Mouse (Mus musculus) neutrophil, adult 59 days (primary cell): ENCODE results near the gene Yy1. TPM values are rescaled to one million over a fixed set of nuclear protein-coding genes. Genes with fewer than 3 reads are reported as not detected.

Experiments used
- total RNA-seq, 2 experiments: library from RNA; stranded (reverse); gene quantifications; 1 replicate in 1 of 2; 2 replicates in 1 of 2; pipeline ENCODE4 v1.2.4; 2023

Gene Yy1
- total RNA-seq = 10 to 100 TPM; 60.6 to 66.7 TPM

DNA sequence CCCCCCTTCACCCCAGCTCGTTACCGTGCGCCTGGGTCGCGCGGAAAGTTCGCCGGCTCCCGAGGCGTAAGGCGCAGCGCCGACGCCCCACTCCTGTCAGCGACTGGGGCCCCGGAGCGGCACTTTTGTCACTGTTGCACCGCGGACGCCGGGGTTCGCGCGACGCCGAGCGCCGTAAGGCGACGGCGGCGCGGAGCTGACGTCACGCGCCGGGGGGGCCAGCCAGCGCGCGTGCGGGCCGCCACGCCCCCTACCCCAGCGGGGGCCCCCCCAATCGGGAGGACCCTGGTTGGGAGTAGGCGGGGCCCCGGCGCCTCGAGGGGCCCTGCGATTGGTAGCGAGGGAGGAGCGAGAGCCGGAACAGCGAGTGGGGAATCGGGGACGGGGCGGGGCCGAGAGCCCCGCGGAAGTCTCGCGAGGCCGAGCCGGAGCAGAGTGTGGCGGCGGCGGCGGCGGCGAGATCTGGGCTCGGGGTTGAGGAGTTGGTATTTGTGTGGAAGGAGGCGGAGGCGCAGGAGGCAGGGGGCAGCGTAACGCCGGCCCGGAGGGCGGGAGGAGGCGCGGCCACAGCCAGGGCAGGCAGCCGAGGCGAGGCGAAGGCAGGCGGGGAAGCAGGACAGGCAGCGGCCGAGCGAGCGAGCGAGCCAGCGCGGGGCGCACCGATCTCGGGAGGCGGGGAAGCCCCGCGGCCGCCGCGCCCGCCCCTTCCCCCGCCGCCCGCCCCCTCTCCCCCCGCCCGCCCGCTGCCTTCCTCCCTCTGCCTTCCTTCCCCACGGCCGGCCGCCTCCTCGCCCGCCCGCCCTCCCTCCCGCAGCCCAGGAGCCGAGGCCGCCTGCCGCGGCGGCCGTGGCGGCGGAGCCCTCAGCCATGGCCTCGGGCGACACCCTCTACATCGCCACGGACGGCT is at the start of gene Yy1:
Yy1 (plus strand) TSS at position 428 of the 907 bp plus-strand sequence.

GRCm38 (mm10) chr12:108835840-108836409 is 43.2 kb downstream of the Yy1 start, which contains the start of the genes Slc25a29 and Slc25a47:
Gene Slc25a29, minus strand, starts transcription at chr12:108835883.
Gene Slc25a47, plus strand, starts transcription at chr12:108836046.

Other genes starting within 250 kb of the Yy1 start
- gene Evl, start 238.3 kb upstream of the Yy1 start, total RNA-seq = 10 to 100 TPM; 38.6 to 56.5 TPM
- not detected for gene Degs2, start 90.7 kb upstream of the Yy1 start, total RNA-seq
- gene Slc25a29, start 42.9 kb downstream of the Yy1 start, total RNA-seq = 1 to 10 TPM; 2.6 to 3.2 TPM
- gene Slc25a47, start 43.1 kb downstream of the Yy1 start, total RNA-seq = 1 to 10 TPM; 1.1 to 2.1 TPM
- 1 to 10 TPM; 5.6 to 6.1 TPM for gene Wdr25, start 100.7 kb downstream of the Yy1 start, total RNA-seq
- gene Wars, start 101.2 kb downstream of the Yy1 start, total RNA-seq = 10 to 100 TPM; 22.0 to 22.5 TPM